Mouse (Mus musculus) testis, adult 10 weeks (tissue): ENCODE data around the gene Lingo4. TPM values are rescaled to one million over a fixed set of nuclear protein-coding genes. Genes with fewer than 3 reads are reported as not detected.

ENCODE experiments used
- polyA plus RNA-seq: library from polyadenylated mRNA; stranded (reverse); fragments of 350-450 nt; fragmentation: Illumina TruSeq; extraction: RNeasy Lipid Tissue Mini Kit (QIAGEN cat#74804); gene quantifications from one replicate; pipeline ENCODE4 v1.2.3, GENCODE M21; 2014; ENCODE audit warnings: low read depth, low replicate concordance

Lingo4 gene
- not detected for polyA plus RNA-seq

DNA sequence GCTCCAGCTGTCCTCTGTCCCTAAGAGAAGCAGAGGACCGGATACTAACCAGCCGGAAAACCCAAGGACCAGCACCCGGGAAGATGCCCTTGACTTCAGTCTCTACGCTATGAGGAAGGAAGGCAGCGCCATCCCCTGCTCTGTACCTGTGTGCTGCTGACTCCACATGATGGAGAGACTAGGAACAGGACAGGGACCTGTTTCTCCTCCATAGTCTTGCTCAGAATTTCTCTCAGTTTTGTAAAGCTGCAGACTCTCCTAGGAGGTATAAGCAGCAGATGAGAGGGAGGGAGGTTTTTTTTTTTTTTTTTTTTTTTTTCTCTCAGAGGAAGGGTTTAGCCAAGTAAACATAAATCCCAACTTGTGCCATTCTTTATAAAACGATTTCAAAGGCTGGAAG lies at the start of gene Lingo4:
Gene Lingo4 (plus strand): TSS at position 301 of the 400 bp plus-strand sequence.

DNA sequence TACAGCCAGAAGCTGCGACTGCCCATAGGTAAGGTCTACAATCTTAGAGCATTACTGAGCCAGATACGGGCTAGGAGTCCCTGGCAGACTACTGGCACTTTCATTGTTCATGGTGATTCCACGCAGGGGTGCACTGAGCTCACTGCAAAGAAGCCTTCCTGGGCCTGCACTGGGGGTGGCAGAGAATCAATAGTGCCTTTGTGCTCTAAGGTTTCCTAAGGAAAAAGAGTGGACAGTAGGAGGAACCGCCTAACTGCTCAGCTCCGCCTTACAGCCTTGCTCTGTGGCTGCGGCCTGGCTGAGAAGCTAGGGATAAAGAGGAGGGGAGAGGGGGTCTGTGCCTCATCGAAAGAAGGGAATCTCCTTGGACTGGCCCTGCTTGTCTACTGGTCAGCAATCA lies 36.2 kb upstream of the Lingo4 start, which contains the start of gene C2cd4d:
Gene C2cd4d (plus strand): TSS at position 301 of the 400 bp plus-strand sequence.

GRCm38 (mm10) chr3:94372641-94373040 lies 25.7 kb upstream of the Lingo4 start, which contains the start of gene Rorc:
Gene Rorc (plus strand): TSS chr3:94372794.

GRCm38 (mm10) chr3:94413031-94413679 lies 14.8 kb downstream of the Lingo4 start, which contains the start of gene Tdrkh:
Gene Tdrkh (plus strand): TSS chr3:94413273.

DNA sequence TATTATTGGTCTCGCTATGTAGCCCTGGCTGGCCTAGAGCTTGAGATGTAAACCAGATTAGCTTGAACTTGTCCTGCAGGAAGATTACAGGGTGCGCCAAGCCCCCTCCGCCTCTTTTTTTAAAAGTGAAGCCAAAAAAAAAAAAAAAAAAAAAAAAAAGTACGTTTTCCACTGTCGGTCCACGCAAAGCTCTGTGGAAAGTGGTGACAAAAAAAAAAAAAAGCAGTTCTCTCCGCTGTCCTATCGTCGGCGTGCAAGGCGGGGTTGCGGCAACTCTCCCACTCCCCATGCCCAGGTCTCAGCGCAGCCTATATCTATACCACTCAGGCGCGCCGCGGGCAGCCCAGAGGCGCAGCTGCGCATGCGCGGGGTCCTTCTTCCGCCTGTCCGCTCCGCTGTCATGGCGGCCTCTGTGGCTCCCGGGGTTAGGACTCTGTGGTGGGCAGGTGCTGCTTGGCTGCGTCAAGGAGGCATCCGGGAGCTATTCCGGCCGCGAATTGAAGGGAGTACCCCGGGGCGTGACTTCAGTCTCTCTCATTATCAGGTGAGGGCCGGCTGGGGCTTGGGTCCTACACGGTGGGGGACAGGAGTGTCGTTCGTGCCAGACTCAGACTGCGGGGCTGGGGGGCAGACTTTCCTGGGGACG lies 44.8 kb downstream of the Lingo4 start, which contains the start of gene Mrpl9:
Gene Mrpl9 (plus strand): TSS at position 368 of the 646 bp plus-strand sequence.

DNA sequence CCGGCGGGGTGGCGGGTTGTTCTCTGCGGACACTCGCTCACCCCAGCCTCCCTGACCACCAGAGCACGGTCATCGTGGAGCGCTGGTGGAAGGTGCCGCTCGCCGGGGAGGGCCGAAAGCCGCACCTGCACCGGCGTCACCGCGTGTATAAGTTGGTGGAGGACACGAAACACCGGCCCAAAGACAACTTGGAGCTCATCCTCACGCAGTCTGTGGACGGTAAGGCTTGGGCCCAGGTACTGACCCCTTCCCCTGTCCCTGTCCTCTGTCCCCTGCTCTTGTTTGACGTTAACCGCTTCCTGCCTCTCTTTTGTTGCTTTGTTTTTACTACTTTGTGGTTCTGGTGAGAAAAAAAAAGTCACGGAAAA lies 45.3 kb downstream of the Lingo4 start, which contains the start of gene Oaz3:
Gene Oaz3 (minus strand): TSS at position 319 of the 368 bp plus-strand sequence.

Other genes starting within 250 kb of the Lingo4 start
- not detected for gene Gm10696, start 220.3 kb upstream of the Lingo4 start, polyA plus RNA-seq
- gene Gm5286, start 201.8 kb upstream of the Lingo4 start, polyA plus RNA-seq = 0.69 TPM
- not detected for gene Gm4778, start 134.5 kb upstream of the Lingo4 start, polyA plus RNA-seq
- 45.5 TPM for gene Them4, start 88.4 kb upstream of the Lingo4 start, polyA plus RNA-seq
- gene Them5, start 56.4 kb upstream of the Lingo4 start, polyA plus RNA-seq = not detected
- gene C2cd4d, start 36.1 kb upstream of the Lingo4 start, polyA plus RNA-seq = not detected
- gene Rorc, start 25.7 kb upstream of the Lingo4 start, polyA plus RNA-seq = 1.8 TPM
- gene Tdrkh, start 14.8 kb downstream of the Lingo4 start, polyA plus RNA-seq = 75.8 TPM
- 16.2 TPM for gene Mrpl9, start 44.8 kb downstream of the Lingo4 start, polyA plus RNA-seq
- 1,974 TPM for gene Oaz3, start 45.4 kb downstream of the Lingo4 start, polyA plus RNA-seq
- 5.2 TPM for gene Celf3, start 79.8 kb downstream of the Lingo4 start, polyA plus RNA-seq
- 300 TPM for gene Riiad1, start 81.8 kb downstream of the Lingo4 start, polyA plus RNA-seq
- gene Snx27, start 184.2 kb downstream of the Lingo4 start, polyA plus RNA-seq = 76.0 TPM
- not detected for gene Gm10972, start 244.6 kb downstream of the Lingo4 start, polyA plus RNA-seq